ENCODE assay signal across 27 mouse cellular contexts in the genomic region with DNA sequence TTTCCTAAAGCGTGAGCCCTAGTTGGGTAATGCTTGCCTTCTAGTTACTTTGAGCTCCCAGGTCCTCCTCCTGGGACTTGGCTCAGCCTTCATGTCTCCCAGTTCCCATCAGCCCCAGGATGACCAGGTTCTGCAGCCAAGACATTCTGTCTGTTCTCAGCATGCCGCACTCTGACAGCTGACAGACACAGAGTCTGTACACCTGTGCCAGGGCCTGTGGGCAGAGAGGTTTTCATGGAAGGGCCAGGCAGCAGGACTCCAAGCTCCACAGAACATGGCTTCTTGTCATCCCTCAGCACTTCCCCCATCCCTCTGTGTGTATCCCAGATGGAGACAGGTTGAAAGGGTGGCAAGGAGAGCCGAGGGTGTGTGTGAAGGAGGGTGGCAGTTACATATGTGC.
DNase-seq lines count a peak whose midpoint lies in the region; ATAC-seq and TF ChIP-seq lines count a peak whose summit lies in the region.
"Had no signal": no experiment of that assay in that cellular context is flagged by ENCODE, and none has a peak within 500 bp of the region (broad histone marks: within the 10 kb centered on the region; RNA-seq: fewer than 3 reads in every experiment).

No protein-coding gene starts in this region.

- no peak for TF ChIP-seq CTCF in left cerebral cortex, adult 2 months (IDR thresholded peaks at IDR 0.05)
- no peak for TF ChIP-seq CTCF in stomach, postnatal 0 days (IDR thresholded peaks at IDR 0.05; ENCODE audit: low read depth)

- TF ChIP-seq EP300 in stomach, postnatal 0 days (optimal IDR thresholded peaks at IDR 0.05): no peak

- intact Hi-C loops in left cerebral cortex, adult 2 months (cut with DNase I): no loop called here
- intact Hi-C loops in left cerebral cortex, postnatal 14 days (cut with DNase I): no loop called here
- intact Hi-C loops in gastrocnemius, postnatal 14 days (cut with DNase I; ENCODE audit: low total_unique reads): no loop called here

- H3K4me3 ChIP-seq in left cerebral cortex, adult 2 months: no peak overlapping the region
- H3K4me3 ChIP-seq in stomach, postnatal 0 days (ENCODE audit: low read depth, low read length): no peak overlapping the region
- H3K4me3 ChIP-seq: forebrain, embryonic 13.5 days; hindbrain, embryonic 15.5 days; intestine, embryonic 15.5 days; limb, embryonic 12.5 days; midbrain, embryonic 12.5 days; myocyte; neural tube, embryonic 12.5 days had no signal

- no peak for ATAC-seq in stomach, postnatal 0 days (ENCODE audit: low FRiP score, low TSS enrichment)
- ATAC-seq: CD4-positive, CD25-positive, alpha-beta regulatory T cell, adult 4 months; forebrain, embryonic 13.5 days; intestine, embryonic 15.5 days had no signal

- no peak overlapping the region for H3K4me2 ChIP-seq in stomach, postnatal 0 days (replicated peaks; ENCODE audit: low read depth)
- H3K4me2 ChIP-seq: forebrain, embryonic 13.5 days; heart, embryonic 11.5 days; hindbrain, embryonic 15.5 days; intestine, embryonic 15.5 days; limb, embryonic 12.5 days; midbrain, embryonic 12.5 days; neural tube, embryonic 12.5 days had no signal

- no peaks in the 10 kb centered on the region for H3K36me3 ChIP-seq in stomach, postnatal 0 days (ENCODE audit: control insufficient read depth, insufficient read depth, low read length)
- H3K36me3 ChIP-seq: hindbrain, embryonic 15.5 days; intestine, embryonic 15.5 days; limb, embryonic 12.5 days; midbrain, embryonic 12.5 days; neural tube, embryonic 12.5 days had no signal

- DNase-seq in left cerebral cortex, adult 2 months (ENCODE audit: extremely low spot score in 1 of 2, low spot score in 2 of 2): no peak
- no peak for DNase-seq in left cerebral cortex, postnatal 14 days (ENCODE audit: low spot score in 2 of 2)
- peak; percentile 83 to 91 for DNase-seq in cerebellum, adult 18-20 months
- peak; percentile 87 to 93 for DNase-seq in cerebellum, postnatal 10 days
- no peak for DNase-seq in gastrocnemius, postnatal 14 days
- DNase-seq in stomach, postnatal 0 days (ENCODE audit: low spot score): no peak
- no peak for DNase-seq in urinary bladder, adult 18-20 months (ENCODE audit: low spot score in 2 of 2)
- DNase-seq: adrenal gland, postnatal 14 days; gastrocnemius, postnatal 36 days; heart, adult 18-20 months; heart, postnatal 36 days; kidney, adult 8-10 months; kidney, postnatal 4 days; lung, postnatal 36 days; right cerebral cortex, postnatal 4 days; thymus, adult 2 months; thymus, postnatal 36 days had no signal

- no peaks in the 10 kb centered on the region for H3K27me3 ChIP-seq in stomach, postnatal 0 days (ENCODE audit: control insufficient read depth, insufficient read depth, low read length)
- H3K27me3 ChIP-seq: hindbrain, embryonic 15.5 days; intestine, embryonic 15.5 days; limb, embryonic 12.5 days; midbrain, embryonic 12.5 days; neural tube, embryonic 12.5 days had no signal

- H3K9ac ChIP-seq in stomach, postnatal 0 days (ENCODE audit: low read length): no peak overlapping the region
- H3K9ac ChIP-seq: forebrain, embryonic 13.5 days; hindbrain, embryonic 15.5 days; intestine, embryonic 15.5 days; limb, embryonic 12.5 days; midbrain, embryonic 12.5 days; neural tube, embryonic 12.5 days had no signal

- H3K27ac ChIP-seq in left cerebral cortex, adult 2 months: peak overlapping the region; percentile 50; the same call in 1 of the 2 replicates
- no peak overlapping the region for H3K27ac ChIP-seq in stomach, postnatal 0 days (replicated peaks)
- H3K27ac ChIP-seq: forebrain, embryonic 13.5 days; intestine, embryonic 15.5 days; kidney, postnatal 0 days; limb, embryonic 12.5 days; midbrain, embryonic 12.5 days; neural tube, embryonic 12.5 days had no signal

- WGBS in stomach, postnatal 0 days: 80% methylated on average over 3 of the region's 3 CpGs

- no peaks in the 10 kb centered on the region for H3K4me1 ChIP-seq in stomach, postnatal 0 days (replicated peaks; ENCODE audit: control insufficient read depth, insufficient read depth)
- H3K4me1 ChIP-seq: forebrain, embryonic 13.5 days; intestine, embryonic 15.5 days; limb, embryonic 12.5 days; neural tube, embryonic 12.5 days had no signal

- H3K9me3 ChIP-seq in stomach, postnatal 0 days (ENCODE audit: control insufficient read depth, low read length): no peaks in the 10 kb centered on the region
- H3K9me3 ChIP-seq: forebrain, embryonic 13.5 days; hindbrain, embryonic 15.5 days; intestine, embryonic 15.5 days; limb, embryonic 12.5 days; neural tube, embryonic 12.5 days had no signal

Comparison
In these comparisons a context has a peak if more than half of its experiments do, and no peak if none do; other contexts are left out.
1. DNase-seq: peak in cerebellum, adult 18-20 months (2 of 2) and cerebellum, postnatal 10 days (2 of 2); none in left cerebral cortex, adult 2 months (0 of 2), left cerebral cortex, postnatal 14 days (0 of 2), gastrocnemius, postnatal 14 days (single experiment), stomach, postnatal 0 days (single experiment) and urinary bladder, adult 18-20 months (0 of 2).